Mouse (Mus musculus) ES-E14 (cell line): ENCODE measurements at regions not wholly inside any gene's neighbourhood (a gene's known extent, or its start where the extent isn't known, plus 50 kb on each side); places are given as distances from the start of the nearest gene placed in this dataset.
A peak's percentile ranks its signal among the peaks of the same experiment; 100 is the strongest.

Experiments used
- DNase-seq: peaks from one replicate; pipeline ENCODE4 v3.0.0-alpha.2; 2013; ENCODE audit warnings: low read depth, low spot score
- H3K27ac ChIP-seq: 2 replicates; pipeline ENCODE4 v1.5.1; 2012; ENCODE audit warnings: low read depth, mild to moderate bottlenecking, low read length, moderate library complexity, mixed read lengths; ENCODE audit not compliant: poor library complexity, insufficient read depth, severe bottlenecking
- H3K36me3 ChIP-seq: 2 replicates; pipeline ENCODE4 v1.6.1; 2012; ENCODE audit warnings: mild to moderate bottlenecking, low read length, moderate library complexity, mixed read lengths; ENCODE audit not compliant: control insufficient read depth, poor library complexity, insufficient read depth, severe bottlenecking
- H3K4me1 ChIP-seq, 2 experiments: fragments of 150-350 bp in 1 of 2; sonication (generic) in 1 of 2; 2 replicates each; pipeline ENCODE4 v1.6.1; 2012; ENCODE audit warnings: low read length in 2 of 2, mild to moderate bottlenecking in 1 of 2, mixed read lengths in 1 of 2; ENCODE audit not compliant: control insufficient read depth in 2 of 2, insufficient read depth in 2 of 2, poor library complexity in 1 of 2
- H3K4me3 ChIP-seq, 2 experiments: fragments of 150-350 bp in 1 of 2; sonication (generic) in 1 of 2; 2 replicates each; pipeline ENCODE4 v1.5.1; 2012; ENCODE audit warnings: low read length in 2 of 2, low read depth in 1 of 2, mild to moderate bottlenecking in 1 of 2, mixed read lengths in 1 of 2; ENCODE audit not compliant: insufficient read depth in 1 of 2, poor library complexity in 1 of 2, severe bottlenecking in 1 of 2
- H3K9ac ChIP-seq: 2 replicates; pipeline ENCODE4 v1.6.1; 2012; ENCODE audit warnings: low read depth, mild to moderate bottlenecking, low read length, mixed read lengths; ENCODE audit not compliant: poor library complexity, insufficient read depth, severe bottlenecking
- H3K9me3 ChIP-seq: fragments of 150-350 bp; sonication (generic); 2 replicates; pipeline ENCODE4 v1.6.1; 2012; ENCODE audit warnings: low read depth, mild to moderate bottlenecking, low read length; ENCODE audit not compliant: control insufficient read depth, insufficient read depth
- CHD2 ChIP-seq: IDR thresholded peaks from 2 replicates; pipeline ENCODE4 v1.6.1; 2014; ENCODE audit warnings: mild to moderate bottlenecking, low read depth, low read length, inconsistent platforms
- HCFC1 ChIP-seq: IDR thresholded peaks from 2 replicates; pipeline ENCODE4 v1.6.1; 2012; ENCODE audit warnings: low read length, inconsistent platforms, borderline replicate concordance; ENCODE audit not compliant: insufficient read depth
- MAFK ChIP-seq: IDR thresholded peaks from 2 replicates; pipeline ENCODE4 v1.6.1; 2014; ENCODE audit warnings: mild to moderate bottlenecking, low read depth, low read length, inconsistent platforms; ENCODE audit not compliant: insufficient read depth
- ZC3H11A ChIP-seq: IDR thresholded peaks from 2 replicates; pipeline ENCODE4 v1.6.1; 2012; ENCODE audit warnings: low read depth, mild to moderate bottlenecking, inconsistent platforms, low read length, borderline replicate concordance
- ZNF384 ChIP-seq: IDR thresholded peaks from 2 replicates; pipeline ENCODE4 v1.6.1; 2012; ENCODE audit warnings: low read depth, low read length, inconsistent platforms
- in situ Hi-C, 2 experiments: fragments of 600-800 bp; cut with MboI; formaldehyde crosslinking; loops; one replicate each; pipeline ENCODE4 v1.15.1; 2025; ENCODE audit warnings: low sequenced_read_pairs in 2 of 2, inconsistent platforms in 1 of 2; ENCODE audit not compliant: unreplicated experiment in 2 of 2

GRCm38 (mm10) chr5:13690929-13691806 lies 100.3 kb upstream of the Speer3 start:
- Histone ChIP-seq H3K4me3 (no peak overlapping the region), H3K4me1 (peaks cover 0 to 8% of the 10 kb centered on the region in 2 experiments; a peak in 2 of 4 replicates), H3K9ac (no peak overlapping the region), H3K9me3 (no peaks in the 10 kb centered on the region), H3K36me3 (no peaks in the 10 kb centered on the region), H3K27ac (no peak overlapping the region)
- no peak for DNase-seq
- TF ChIP-seq ZNF384: no peak
- no peak for TF ChIP-seq CHD2
- no peak for TF ChIP-seq MAFK
- no peak for TF ChIP-seq HCFC1
- no peak for TF ChIP-seq ZC3H11A
- in situ Hi-C loops: no loop called here

GRCm38 (mm10) chr5:13694847-13695246 lies 96.6 kb upstream of the Speer3 start:
- Histone ChIP-seq H3K9me3 (no peaks in the 10 kb centered on the region), H3K9ac (no peak overlapping the region), H3K4me3 (no peak overlapping the region), H3K27ac (no peak overlapping the region; the same call in 1 of the 2 replicates), H3K36me3 (no peaks in the 10 kb centered on the region), H3K4me1 (peaks cover 0 to 9% of the 10 kb centered on the region in 2 experiments; a peak in 2 of 4 replicates)
- in situ Hi-C loops: no loop called here
- peak; percentile 25 for DNase-seq
- TF ChIP-seq CHD2 (no peak), ZNF384 (no peak), ZC3H11A (no peak), HCFC1 (no peak), MAFK (no peak)
